11 mouse cellular contexts compared by ENCODE assay signal in genomic region chr11:94182711-94183110, GRCm38 (mm10). TPM values are rescaled to one million over a fixed set of nuclear protein-coding genes. Genes with fewer than 3 reads are reported as not detected.
DNase-seq lines count a peak whose midpoint lies in the region.
"Had no signal": no experiment of that assay in that cellular context is flagged by ENCODE, and none has a peak within 500 bp of the region (broad histone marks: within the 10 kb centered on the region; RNA-seq: fewer than 3 reads in every experiment).

No protein-coding gene starts in this region.

- peak; percentile 36 for DNase-seq in adrenal gland, adult 8-10 months
- no peak for DNase-seq in adrenal gland, postnatal 4 days (ENCODE audit: low spot score in 2 of 2)
- peak; percentile 29 to 37 for DNase-seq in heart, adult 9 months (ENCODE audit: low spot score in 2 of 2)
- DNase-seq in heart, postnatal 4 days: no peak
- peak; percentile 73 for DNase-seq in adrenal gland, postnatal 14 days
- DNase-seq in gastrocnemius, postnatal 36 days: peak; percentile 41 to 49
- DNase-seq in lung, adult 18-20 months: no peak
- DNase-seq: cerebellum, adult 11 months; kidney, adult 11 months; right cerebral cortex, postnatal 25 days; thymus, postnatal 14 days had no signal

- intact Hi-C loops in gastrocnemius, postnatal 36 days (cut with DNase I): loop anchor here (2.0 kb wide), 1 partner anchor 26 kb away; no protein-coding TSS in a partner anchor

RNA-seq across cellular contexts. Expression of gene Tob1, which starts 28.5 kb away (rescaled TPM):
- total RNA-seq in adrenal gland, adult 8-10 months (2022): 100 to 1,000 TPM; 162 to 301 (median 191) TPM
- total RNA-seq in adrenal gland, postnatal 4 days (2021): 100 to 1,000 TPM; 117 to 126 TPM
- 10 to 100 TPM; 62.2 to 69.9 TPM for total RNA-seq in heart, postnatal 4 days (2021)
- 158 and 199 TPM in 2 replicates for total RNA-seq in adrenal gland, postnatal 14 days (2021)
- 100 to 1,000 TPM; 205 to 210 TPM for total RNA-seq in gastrocnemius, postnatal 36 days (2021)

Comparison
In these comparisons a context has a peak if more than half of its experiments do, and no peak if none do; other contexts are left out.
1. DNase-seq: peak in adrenal gland, adult 8-10 months (single experiment), heart, adult 9 months (2 of 2), adrenal gland, postnatal 14 days (single experiment) and gastrocnemius, postnatal 36 days (2 of 2); none in adrenal gland, postnatal 4 days (0 of 2), heart, postnatal 4 days (single experiment) and lung, adult 18-20 months (0 of 2).